Mouse (Mus musculus) layer of hippocampus, adult 6 months (tissue): ENCODE measurements around the gene Ubl3. TPM values are rescaled to one million over a fixed set of nuclear protein-coding genes. Genes with fewer than 3 reads are reported as not detected.

ENCODE experiments used
- long read RNA-seq, 2 experiments: library from polyadenylated mRNA; unstranded; transcript quantifications; one replicate each; pipeline ENCODE4 v2.0.0; 2019 to 2020
- polyA plus RNA-seq: library from polyadenylated mRNA; unstranded; fragments of <200 nt; fragmentation: Nextera tagmentation; gene quantifications from 2 replicates; pipeline ENCODE4 v1.2.3, GENCODE M21; 2021

Ubl3 gene
- 109 and 121 TPM in 2 replicates for polyA plus RNA-seq
- long read RNA-seq, experiment 1, full-length matches to known transcripts, result 312 of 353 reads
- long read RNA-seq, experiment 1, partial matches to known transcripts, result 11 of 353 reads
- long read RNA-seq, experiment 1, other reads (novel, unspliced or antisense), result 30 of 353 reads
- long read RNA-seq, experiment 2, full-length matches to known transcripts, result 1,655 of 1,706 reads
- long read RNA-seq, experiment 2, partial matches to known transcripts, result 19 of 1,706 reads
- long read RNA-seq, experiment 2, other reads (novel, unspliced or antisense), result 32 of 1,706 reads

GRCm38 (mm10) chr5:148552187-148553071 is at the start of gene Ubl3:
TSS of gene Ubl3 (minus strand) at chr5:148552789.

Other genes starting within 250 kb of the Ubl3 start
- 18.1 and 24.4 TPM in 2 replicates for gene Slc7a1, start 152.9 kb downstream of the Ubl3 start, polyA plus RNA-seq